Mouse (Mus musculus) left cerebral cortex, postnatal 10 days (tissue): ENCODE data around the gene Prkca. TPM values are rescaled to one million over a fixed set of nuclear protein-coding genes. Genes with fewer than 3 reads are reported as not detected.

ENCODE experiments used
- DNase-seq, 2 experiments: peaks; one replicate each; pipeline ENCODE4 v3.0.0; 2021 to 2022; ENCODE audit warnings: low spot score in 2 of 2, mixed read lengths in 1 of 2; ENCODE audit errors: extremely low spot score in 1 of 2
- intact Hi-C: fragments of 180-260 bp; cut with DNase I; formaldehyde crosslinking; loops from one replicate; pipeline ENCODE4 v1.15.1; 2025
- total RNA-seq, 2 experiments: library from RNA; stranded (reverse); gene quantifications; 2 replicates each; pipeline ENCODE4 v1.2.3; 2021

The Prkca gene
- total RNA-seq, 2 experiments from 2014 or later = 118 to 125 TPM

GRCm38 (mm10) chr11:108271305-108271704 is 72.4 kb downstream of the Prkca start:
- intact Hi-C loops = no loop called here
- DNase-seq = no peak

GRCm38 (mm10) chr11:108269516-108269915 is 74.2 kb downstream of the Prkca start:
- intact Hi-C loops = no loop called here
- no peak for DNase-seq

GRCm38 (mm10) chr11:108268421-108269322 is 75.1 kb downstream of the Prkca start:
- intact Hi-C loops = no loop called here
- no peak for DNase-seq

GRCm38 (mm10) chr11:108267825-108268224 is 75.9 kb downstream of the Prkca start:
- DNase-seq = no peak
- intact Hi-C loops = no loop called here

GRCm38 (mm10) chr11:108267066-108267465 is 76.7 kb downstream of the Prkca start:
- DNase-seq = no peak
- intact Hi-C loops = no loop called here

- intact Hi-C loops = no loop called here
- DNase-seq = no peak
These were observed 79.9 kb downstream of the Prkca start for GRCm38 (mm10) chr11:108263868-108264267.

GRCm38 (mm10) chr11:108263406-108263805 is 80.3 kb downstream of the Prkca start:
- intact Hi-C loops = no loop called here

GRCm38 (mm10) chr11:108261751-108262160 is 82.0 kb downstream of the Prkca start:
- intact Hi-C loops = no loop called here
- DNase-seq = no peak

More at GRCm38 (mm10) chr11:108263406-108263805, 80.3 kb downstream of the Prkca start:
- no peak for DNase-seq

GRCm38 (mm10) chr11:108260775-108261517 is 82.8 kb downstream of the Prkca start:
- DNase-seq = no peak
- intact Hi-C loops = no loop called here

- no peak for DNase-seq
- intact Hi-C loops = no loop called here
These were observed 84.3 kb downstream of the Prkca start for GRCm38 (mm10) chr11:108259391-108259790.

GRCm38 (mm10) chr11:108258811-108259266 is 84.9 kb downstream of the Prkca start:
- intact Hi-C loops = no loop called here

GRCm38 (mm10) chr11:108257921-108258320 is 85.8 kb downstream of the Prkca start:
- no peak for DNase-seq
- intact Hi-C loops = no loop called here

More at GRCm38 (mm10) chr11:108258811-108259266, 84.9 kb downstream of the Prkca start:
- DNase-seq = peak in 1 of 2 experiments; percentile 43

GRCm38 (mm10) chr11:108254681-108255080 is 89.0 kb downstream of the Prkca start:
- intact Hi-C loops = no loop called here
- no peak for DNase-seq

GRCm38 (mm10) chr11:108251924-108252775 is 91.6 kb downstream of the Prkca start:
- no peak for DNase-seq
- intact Hi-C loops = no loop called here

- no peak for DNase-seq
- intact Hi-C loops = no loop called here
These were observed 92.7 kb downstream of the Prkca start for GRCm38 (mm10) chr11:108250829-108251637.

GRCm38 (mm10) chr11:108250146-108250635 is 93.5 kb downstream of the Prkca start:
- intact Hi-C loops = no loop called here

GRCm38 (mm10) chr11:108249487-108249886 is 94.2 kb downstream of the Prkca start:
- intact Hi-C loops = no loop called here
- no peak for DNase-seq

More at GRCm38 (mm10) chr11:108250146-108250635, 93.5 kb downstream of the Prkca start:
- DNase-seq = no peak

GRCm38 (mm10) chr11:108249047-108249403 is 94.7 kb downstream of the Prkca start:
- intact Hi-C loops = no loop called here
- no peak for DNase-seq
